Mouse (Mus musculus): ENCODE measurements around the gene Cwc27.

Cwc27 gene

GRCm38 (mm10) chr13:104645778-104646425 is 171.0 kb downstream of the Cwc27 start:
- DNase-seq (ENCODE audit: low spot score) = no peak

GRCm38 (mm10) chr13:104644185-104644584 is 172.8 kb downstream of the Cwc27 start:
- no peak for DNase-seq (ENCODE audit: low spot score)

- DNase-seq (ENCODE audit: low spot score) = no peak
Measured at GRCm38 (mm10) chr13:104640694-104641454, 176.1 kb downstream of the Cwc27 start.

DNA sequence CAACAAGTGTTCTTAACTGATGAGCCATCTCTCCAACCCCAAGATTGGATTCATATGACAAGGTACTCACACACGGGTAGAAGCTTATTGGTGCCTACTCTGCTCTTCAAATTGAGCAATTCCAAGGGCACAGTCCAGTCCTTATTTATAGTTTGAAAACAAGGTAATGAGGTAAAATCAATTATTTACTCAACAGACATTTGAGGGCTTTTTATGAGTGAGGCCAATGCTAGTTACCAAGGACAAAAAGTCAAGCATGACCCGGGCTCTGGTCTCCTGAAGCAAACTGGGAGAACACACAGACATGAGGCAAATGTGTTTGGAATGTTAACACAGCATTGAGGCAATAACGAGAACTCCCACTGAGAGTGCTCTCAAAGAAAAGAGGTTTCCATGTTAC is 178.0 kb downstream of the Cwc27 start:
- DNase-seq (ENCODE audit: low spot score) = no peak

GRCm38 (mm10) chr13:104635965-104636462 is 180.9 kb downstream of the Cwc27 start:
- no peak for DNase-seq (ENCODE audit: low spot score)

- DNase-seq (ENCODE audit: low spot score) = no peak
Measured at GRCm38 (mm10) chr13:104634708-104635107, 182.2 kb downstream of the Cwc27 start.

- no peak for DNase-seq (ENCODE audit: low spot score)
Measured at GRCm38 (mm10) chr13:104632427-104633167, 184.3 kb downstream of the Cwc27 start.

- DNase-seq (ENCODE audit: low spot score) = no peak
Measured at GRCm38 (mm10) chr13:104631621-104632205, 185.2 kb downstream of the Cwc27 start.

DNA sequence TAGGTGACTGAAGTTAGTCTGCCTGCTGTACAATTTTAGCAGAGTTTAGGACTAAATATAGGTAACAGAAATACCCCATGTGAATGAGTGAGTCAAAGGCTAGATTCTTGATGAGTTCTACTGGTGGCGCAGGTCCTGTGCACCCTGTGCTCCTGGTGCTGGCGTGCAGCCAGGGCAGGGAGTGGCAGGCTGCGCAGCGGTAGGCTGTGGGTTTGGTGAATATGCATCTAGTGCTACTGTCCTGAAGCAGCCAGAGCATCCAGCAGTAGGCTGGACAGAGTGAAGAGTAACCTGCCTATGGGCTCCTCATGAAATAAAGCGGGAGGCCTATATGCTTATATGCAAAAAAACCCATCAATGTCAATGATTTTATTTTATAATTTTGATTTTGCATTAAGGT is 186.1 kb downstream of the Cwc27 start:
- DNase-seq (ENCODE audit: low spot score) = no peak

- DNase-seq (ENCODE audit: low spot score) = no peak
Measured at GRCm38 (mm10) chr13:104629621-104630020, 187.3 kb downstream of the Cwc27 start.

- no peak for DNase-seq (ENCODE audit: low spot score)
Measured at GRCm38 (mm10) chr13:104628019-104628418, 188.9 kb downstream of the Cwc27 start.

DNA sequence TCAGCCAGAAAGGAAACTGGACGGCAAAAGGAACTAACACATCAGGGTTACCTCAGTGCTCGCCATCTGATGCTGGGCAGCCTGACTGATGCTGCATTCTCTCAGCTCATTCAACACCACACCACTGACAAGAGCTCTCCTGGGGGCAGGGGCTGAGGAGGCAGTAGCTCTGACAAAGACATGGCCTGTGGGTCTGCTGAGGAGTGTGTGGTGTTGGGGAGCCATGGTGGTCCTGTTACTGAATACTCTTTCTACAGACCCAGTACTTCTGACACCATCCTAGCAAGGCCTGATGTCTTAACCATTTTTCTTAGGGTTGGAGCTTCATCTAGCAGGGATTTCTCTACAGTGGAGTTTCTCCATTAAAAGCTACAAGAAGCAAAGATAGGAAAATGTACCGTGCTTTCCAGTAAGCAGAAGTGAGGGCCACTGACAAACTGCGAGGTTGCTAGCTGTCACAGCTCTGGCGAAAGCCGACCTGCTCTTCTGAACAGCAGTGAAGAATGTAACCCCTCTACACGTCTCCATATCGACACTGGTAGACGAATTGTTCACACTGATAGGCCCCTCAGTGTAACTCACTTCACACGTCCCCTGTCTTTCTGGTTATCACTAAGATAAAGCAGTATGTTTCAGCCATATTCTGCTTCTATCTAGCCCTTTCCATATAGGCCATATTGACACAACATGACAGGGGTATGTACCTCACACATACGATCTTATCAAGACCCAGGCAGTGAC is 189.6 kb downstream of the Cwc27 start:
- no peak for DNase-seq (ENCODE audit: low spot score)

DNA sequence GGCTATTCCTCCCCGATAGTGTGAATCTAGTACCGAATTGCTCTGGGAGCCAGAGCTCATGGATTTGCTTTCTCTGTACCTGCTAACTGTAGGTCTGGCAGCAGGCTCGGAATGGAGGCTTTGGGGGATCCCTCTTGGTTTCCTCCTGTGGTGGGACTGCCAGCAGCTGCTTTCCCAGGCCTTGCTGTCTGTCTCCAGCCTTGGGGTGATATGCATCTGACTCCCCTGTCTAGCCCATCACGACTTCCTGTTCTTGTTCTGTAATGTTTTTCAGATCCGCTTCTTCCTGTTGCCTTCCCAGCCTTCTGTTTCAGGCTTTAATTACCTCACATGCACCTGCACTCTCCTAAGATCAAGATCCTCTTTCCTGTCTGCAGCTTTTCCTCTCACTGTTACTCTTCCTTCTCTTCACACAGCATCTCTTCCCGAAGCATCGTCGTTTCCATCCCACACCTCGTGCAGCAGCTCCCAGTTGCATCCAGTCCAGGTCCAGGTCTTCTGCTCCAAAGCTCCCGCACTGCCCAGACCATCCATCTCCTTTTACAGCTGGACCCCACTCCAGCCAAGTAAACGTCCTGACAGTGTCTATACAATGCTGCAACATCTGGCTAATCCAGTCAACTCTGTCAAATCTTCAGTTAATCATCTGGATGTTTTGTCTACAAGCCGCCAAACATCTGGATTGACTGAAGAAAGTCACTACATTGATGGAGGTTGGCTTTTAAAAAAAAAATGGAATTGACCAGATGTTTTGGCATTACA is 193.6 kb downstream of the Cwc27 start:
- no peak for DNase-seq (ENCODE audit: low spot score)

GRCm38 (mm10) chr13:104622102-104622743 is 194.7 kb downstream of the Cwc27 start:
- no peak for DNase-seq (ENCODE audit: low spot score)

DNA sequence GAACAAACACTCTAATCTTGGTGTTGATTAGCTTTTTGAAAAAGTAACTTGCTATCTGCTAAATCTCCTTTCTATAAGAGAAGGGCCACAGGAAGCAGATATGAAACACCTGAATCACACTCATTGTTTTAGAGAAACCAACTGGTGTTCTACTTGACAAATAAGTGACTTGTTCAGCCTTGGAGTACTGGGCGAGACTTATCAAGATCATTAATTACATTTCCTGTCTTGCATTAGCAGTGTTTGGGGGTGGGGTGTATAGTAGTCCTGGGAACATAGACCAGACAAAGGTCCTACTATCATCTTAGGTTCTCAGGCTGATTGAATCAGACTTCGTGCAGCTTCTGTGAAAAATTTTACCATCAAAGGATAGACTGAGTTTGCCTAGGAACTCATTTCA is 196.5 kb downstream of the Cwc27 start:
- no peak for DNase-seq (ENCODE audit: low spot score)

DNA sequence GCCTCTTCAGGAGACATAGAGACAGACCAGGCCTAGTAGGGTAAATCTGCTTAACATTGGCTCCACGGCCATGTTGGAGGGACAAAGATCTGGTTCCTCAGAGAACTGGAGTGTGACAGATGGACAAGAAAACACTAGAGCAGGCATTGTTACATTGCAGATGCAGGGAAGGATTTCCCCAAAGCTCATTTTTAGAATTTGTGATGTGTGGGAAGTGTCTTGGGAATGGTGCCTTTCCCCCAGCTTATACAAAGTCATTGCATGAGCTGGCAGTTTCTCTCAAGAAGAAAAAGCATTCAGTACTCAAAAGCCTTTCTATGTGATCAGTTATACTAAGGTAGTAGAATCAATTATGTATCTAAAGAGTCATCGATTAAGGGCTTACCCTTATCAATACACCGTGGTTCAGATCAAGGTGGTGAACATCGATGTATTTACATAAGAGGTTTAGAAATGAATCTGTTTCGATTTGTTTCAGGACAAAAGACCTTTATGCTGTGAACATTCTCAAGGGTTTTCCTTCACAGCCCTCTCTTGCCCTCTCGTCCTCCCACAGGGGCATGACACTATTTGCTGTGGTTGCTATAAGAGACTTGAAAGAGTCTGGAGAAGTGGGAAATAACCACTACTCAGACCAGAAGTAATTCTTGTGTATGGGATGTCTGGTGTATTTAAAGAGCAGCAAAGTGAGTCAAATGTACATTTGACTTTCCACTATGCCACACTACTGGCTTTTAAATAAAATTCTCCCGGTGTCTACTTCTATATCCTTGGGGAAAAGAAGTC is 197.2 kb downstream of the Cwc27 start:
- DNase-seq (ENCODE audit: low spot score) = no peak

GRCm38 (mm10) chr13:104617201-104617600 is 199.7 kb downstream of the Cwc27 start:
- DNase-seq (ENCODE audit: low spot score) = no peak

- DNase-seq (ENCODE audit: low spot score) = no peak
Measured at GRCm38 (mm10) chr13:104615999-104616810, 200.7 kb downstream of the Cwc27 start.

DNA sequence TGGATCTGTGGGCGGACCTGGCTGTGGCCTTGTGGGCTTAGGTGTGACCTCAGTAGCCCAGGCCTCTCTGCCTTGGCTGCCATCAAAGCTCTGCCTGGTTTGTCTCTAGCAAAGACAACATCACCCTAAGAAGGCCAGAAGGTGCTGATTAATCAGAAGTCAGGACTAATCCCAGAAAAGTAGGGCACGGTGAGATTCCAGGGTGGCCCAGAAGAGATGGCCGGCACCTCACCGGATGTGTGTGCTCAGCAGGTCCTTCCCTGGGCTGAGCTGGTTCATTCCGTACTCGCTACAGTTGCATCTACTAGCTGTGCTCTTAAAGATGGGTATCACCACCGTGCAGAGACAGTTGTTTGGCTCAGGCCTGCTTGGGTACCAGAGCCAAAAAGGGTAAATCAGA is 201.8 kb downstream of the Cwc27 start:
- DNase-seq (ENCODE audit: low spot score) = no peak

Data from urinary bladder, postnatal 10 days (tissue).